Mouse (Mus musculus) embryonic facial prominence, embryonic 13.5 days (tissue): Measurements from ENCODE around the gene Olfr142. TPM values are rescaled to one million over a fixed set of nuclear protein-coding genes. Genes with fewer than 3 reads are reported as not detected.
"Not testable (repeated sequence)": the region's sequence is repeated elsewhere in the genome, so short reads cannot be mapped to it uniquely, and the experiment has no call there.

Experiments used
- ATAC-seq: fragments of 200-750 bp; cut with Nextera tagmentation; 2 replicates; pipeline ENCODE4 v1.8.0; 2017; ENCODE audit warnings: low read depth; ENCODE audit not compliant: insufficient number of reproducible peaks, insufficient read depth, low FRiP score, low TSS enrichment
- H3K27ac ChIP-seq: fragments of 300-500 bp; sonication (generic); 2 replicates; pipeline ENCODE4 v1.5.1; 2015; ENCODE audit warnings: moderate library complexity, mild to moderate bottlenecking, inconsistent platforms
- H3K27me3 ChIP-seq: fragments of 300-500 bp; sonication (generic); 2 replicates; pipeline ENCODE4 v1.6.1; 2015; ENCODE audit warnings: mild to moderate bottlenecking, inconsistent platforms
- H3K36me3 ChIP-seq: fragments of 300-500 bp; sonication (generic); 2 replicates; pipeline ENCODE4 v1.6.1; 2015; ENCODE audit warnings: mild to moderate bottlenecking, inconsistent platforms
- H3K4me1 ChIP-seq: fragments of 300-500 bp; sonication (generic); 2 replicates; pipeline ENCODE4 v1.6.1; 2015; ENCODE audit warnings: inconsistent platforms
- H3K4me2 ChIP-seq: fragments of 300-500 bp; sonication (generic); 2 replicates; pipeline ENCODE4 v1.6.1; 2015; ENCODE audit warnings: moderate library complexity, mild to moderate bottlenecking, inconsistent platforms
- H3K4me3 ChIP-seq: fragments of 300-500 bp; sonication (generic); 2 replicates; pipeline ENCODE4 v1.5.1; 2015; ENCODE audit warnings: mild to moderate bottlenecking, inconsistent platforms
- H3K9ac ChIP-seq: fragments of 300-500 bp; sonication (generic); 2 replicates; pipeline ENCODE4 v1.6.1; 2015; ENCODE audit warnings: mild to moderate bottlenecking, inconsistent platforms
- H3K9me3 ChIP-seq: fragments of 300-500 bp; sonication (generic); 2 replicates; pipeline ENCODE4 v1.6.1; 2016; ENCODE audit warnings: inconsistent platforms
- WGBS: fragments of 180-500 bp; shearing (Covaris S2); methylation state at CpG from one replicate; pipeline ENCODE4 v1.1.7; 2015; ENCODE audit warnings: mixed read lengths; 5-methylcytosine and 5-hydroxymethylcytosine counted together
- polyA plus RNA-seq: library from polyadenylated mRNA; unstranded; fragments of >200 nt; fragmentation: Nextera tagmentation; extraction: Ambion mirVana; gene quantifications from 2 replicates; pipeline ENCODE4 v1.2.1, GENCODE M21; 2015

Olfr142 gene
- polyA plus RNA-seq = not detected in 2 replicates

- Histone ChIP-seq H3K27me3 (no peaks in the 10 kb centered on the region), H3K4me3 (no peak within 1 kb of the TSS), H3K36me3 (no peaks in the 10 kb centered on the region), H3K9me3 (no peaks in the 10 kb centered on the region), H3K4me1 (no peaks in the 10 kb centered on the region), H3K9ac (no peak within 1 kb of the TSS), H3K27ac (no peak within 1 kb of the TSS), H3K4me2 (no peak within 1 kb of the TSS)
- WGBS = 88% methylated on average over 4 of the region's 4 CpGs
- ATAC-seq = no peak
Observed at GRCm38 (mm10) chr2:90257492-90257891, at the start of gene Olfr142. Gene Olfr142, minus strand, starts transcription at chr2:90257592.

DNA sequence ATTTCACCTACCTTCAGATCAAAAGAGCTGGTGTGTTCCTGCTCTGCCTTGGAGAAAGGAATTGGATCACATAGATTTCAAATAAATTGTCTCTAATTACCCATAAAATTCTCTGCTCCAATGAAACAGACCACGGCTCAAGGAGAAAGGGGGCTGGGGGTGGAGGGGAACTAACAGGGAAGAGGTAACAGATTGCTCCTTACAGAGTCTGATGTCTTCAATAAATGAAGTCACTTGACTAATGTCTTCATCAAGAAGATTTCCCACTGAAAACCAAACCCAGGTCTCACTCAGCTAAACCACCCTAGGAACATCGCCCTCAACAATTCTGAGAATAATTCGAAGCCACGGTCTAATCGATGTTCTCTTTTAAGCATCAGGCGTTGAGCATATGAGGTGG, 35.3 kb upstream of the Olfr142 start, which contains the start of gene Olfr1272:
TSS of gene Olfr1272 (minus strand) at position 101 of the 400 bp plus-strand sequence.
- H3K27ac ChIP-seq = no peak within 1 kb of the TSS
- no peaks in the 10 kb centered on the region for H3K4me1 ChIP-seq
- H3K36me3 ChIP-seq = no peaks in the 10 kb centered on the region
- no peak within 1 kb of the TSS for H3K4me2 ChIP-seq
- H3K9me3 ChIP-seq = no peaks in the 10 kb centered on the region
- H3K4me3 ChIP-seq = no peak within 1 kb of the TSS
- no peak within 1 kb of the TSS for H3K9ac ChIP-seq
- 88% methylated on average over 6 of the region's 6 CpGs for WGBS
- H3K27me3 ChIP-seq = no peaks in the 10 kb centered on the region
- ATAC-seq = no peak

DNA sequence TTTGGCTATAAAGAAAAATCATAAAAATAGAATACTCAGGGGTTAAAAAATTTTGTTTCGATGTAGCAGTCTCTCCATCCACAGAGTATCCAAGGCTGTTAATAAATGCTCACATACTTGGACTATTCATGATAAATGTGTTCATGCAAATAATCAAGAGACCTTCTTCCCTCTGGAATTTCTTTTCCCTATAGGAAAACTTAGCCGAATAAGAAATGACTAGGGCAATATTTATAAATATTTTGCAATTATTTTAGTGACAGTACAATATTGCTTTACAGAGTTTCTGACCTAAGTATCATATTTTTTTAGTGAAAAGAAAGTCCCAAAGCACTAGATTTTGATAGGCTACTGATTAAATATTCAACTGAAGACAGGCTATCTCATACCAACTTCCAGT, 13.5 kb upstream of the Olfr142 start, which contains the start of gene Olfr1271:
TSS of gene Olfr1271 (minus strand) at position 101 of the 400 bp plus-strand sequence.
- Histone ChIP-seq H3K4me1 (no peaks in the 10 kb centered on the region), H3K4me3 (no peak within 1 kb of the TSS), H3K27ac (no peak within 1 kb of the TSS), H3K36me3 (no peaks in the 10 kb centered on the region), H3K27me3 (no peaks in the 10 kb centered on the region), H3K4me2 (no peak within 1 kb of the TSS), H3K9ac (no peak within 1 kb of the TSS), H3K9me3 (no peaks in the 10 kb centered on the region)
- WGBS = 90% methylated on average over 2 of the region's 2 CpGs
- no peak for ATAC-seq

DNA sequence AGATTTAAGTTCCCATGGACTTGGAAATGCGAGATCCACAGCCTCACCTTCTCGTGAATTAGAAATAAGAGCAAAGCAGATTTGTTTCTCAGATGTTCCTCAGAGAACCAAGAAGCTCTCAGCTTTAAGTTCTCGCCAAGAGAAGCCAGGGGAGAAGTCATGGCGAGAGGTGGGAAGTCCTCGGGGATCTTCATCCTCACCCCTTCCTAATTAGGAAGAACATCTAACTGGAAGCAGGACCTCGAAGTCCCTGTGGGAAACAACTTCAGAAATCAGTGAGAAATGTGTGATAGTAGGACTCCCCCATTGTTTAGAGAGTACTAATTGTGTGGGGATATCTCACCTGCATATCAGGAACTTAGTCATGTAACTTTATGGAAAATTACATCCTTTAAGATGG, 33.0 kb downstream of the Olfr142 start, which contains the start of gene Olfr1506:
TSS of gene Olfr1506 (minus strand) at position 101 of the 400 bp plus-strand sequence.
- not testable (repeated sequence) for H3K27ac ChIP-seq, H3K4me2 ChIP-seq, H3K27me3 ChIP-seq, H3K4me3 ChIP-seq, ATAC-seq, H3K9me3 ChIP-seq, H3K4me1 ChIP-seq, H3K9ac ChIP-seq, H3K36me3 ChIP-seq
- WGBS = no CpG with 5 or more reads among the region's 6 CpGs

Other genes starting within 250 kb of the Olfr142 start
- not detected in 2 replicates for gene Olfr1263, start 245.5 kb downstream of the Olfr142 start, polyA plus RNA-seq
- gene Olfr1264, start 232.0 kb downstream of the Olfr142 start, polyA plus RNA-seq = 0.15 TPM in 1 of 2 replicates, not detected in the other
- gene Olfr1265, start 222.3 kb downstream of the Olfr142 start, polyA plus RNA-seq = not detected in 2 replicates
- gene Olfr140, start 194.0 kb downstream of the Olfr142 start, polyA plus RNA-seq = not detected in 2 replicates
- gene Olfr1269, start 136.2 kb downstream of the Olfr142 start, polyA plus RNA-seq = 0.13 TPM in 1 of 2 replicates, not detected in the other
- gene Olfr32, start 115.3 kb downstream of the Olfr142 start, polyA plus RNA-seq = 0.15 and 0.22 TPM in 2 replicates
- gene Olfr1270, start 104.5 kb downstream of the Olfr142 start, polyA plus RNA-seq = not detected in 2 replicates
- not detected in 2 replicates for gene Olfr1506, start 33.1 kb downstream of the Olfr142 start, polyA plus RNA-seq
- gene Olfr1271, start 13.4 kb upstream of the Olfr142 start, polyA plus RNA-seq = not detected in 2 replicates
- gene Olfr1272, start 35.2 kb upstream of the Olfr142 start, polyA plus RNA-seq = not detected in 2 replicates
- gene Gm13769, start 64.6 kb upstream of the Olfr142 start, polyA plus RNA-seq = 0.20 and 0.34 TPM in 2 replicates
- gene Olfr1274-ps, start 141.1 kb upstream of the Olfr142 start, polyA plus RNA-seq = 0.22 TPM in 1 of 2 replicates, not detected in the other